Mouse (Mus musculus) limb, embryonic 14.5 days (tissue): ENCODE results near the gene B3galt5. TPM values are rescaled to one million over a fixed set of nuclear protein-coding genes. Genes with fewer than 3 reads are reported as not detected.

Experiments
- ATAC-seq: fragments of 200-750 bp; cut with Nextera tagmentation; 2 replicates; pipeline ENCODE4 v1.8.0; 2017; ENCODE audit warnings: low read depth, moderate number of reproducible peaks, moderate TSS enrichment; ENCODE audit not compliant: low FRiP score
- DNase-seq: peaks from one replicate; pipeline ENCODE4 v3.0.0-alpha.2; 2015; ENCODE audit warnings: low spot score
- H3K27ac ChIP-seq: fragments of 300-500 bp; sonication (generic); replicated peaks from 2 replicates; pipeline ENCODE4 v1.5.1; 2014; ENCODE audit warnings: low read depth, mild to moderate bottlenecking, low read length, moderate library complexity, mixed read lengths
- H3K27me3 ChIP-seq: fragments of 300-500 bp; sonication (generic); 2 replicates; pipeline ENCODE4 v1.6.1; 2014; ENCODE audit warnings: low read length, mixed read lengths; ENCODE audit not compliant: control insufficient read depth, insufficient read depth
- H3K36me3 ChIP-seq: fragments of 300-500 bp; sonication (generic); 2 replicates; pipeline ENCODE4 v1.6.1; 2014; ENCODE audit warnings: mild to moderate bottlenecking, low read length, moderate library complexity, mixed read lengths; ENCODE audit not compliant: control insufficient read depth, insufficient read depth
- H3K4me1 ChIP-seq: fragments of 300-500 bp; sonication (generic); 2 replicates; pipeline ENCODE4 v1.6.1; 2014; ENCODE audit warnings: antibody characterized with exemption, low read length, mixed read lengths; ENCODE audit not compliant: control insufficient read depth, insufficient read depth
- H3K4me2 ChIP-seq: fragments of 300-500 bp; sonication (generic); replicated peaks from 2 replicates; pipeline ENCODE4 v1.6.1; 2014; ENCODE audit warnings: low read depth, mild to moderate bottlenecking, low read length, moderate library complexity; ENCODE audit not compliant: severe bottlenecking
- H3K4me3 ChIP-seq: fragments of 300-500 bp; sonication (generic); replicated peaks from 2 replicates; pipeline ENCODE4 v1.5.1; 2014; ENCODE audit warnings: low read length
- H3K9ac ChIP-seq: fragments of 300-500 bp; sonication (generic); 2 replicates; pipeline ENCODE4 v1.6.1; 2014; ENCODE audit warnings: mild to moderate bottlenecking, low read depth, low read length, moderate library complexity; ENCODE audit not compliant: severe bottlenecking
- H3K9me3 ChIP-seq: fragments of 300-500 bp; sonication (generic); 2 replicates; pipeline ENCODE4 v1.6.1; 2016; ENCODE audit warnings: low read length; ENCODE audit not compliant: control insufficient read depth
- POLR2A ChIP-seq: fragments of 200-500 bp; IDR thresholded peaks from 2 replicates; pipeline ENCODE4 v1.8.0; 2012; ENCODE audit warnings: inconsistent platforms, mild to moderate bottlenecking, moderate library complexity, borderline replicate concordance; ENCODE audit not compliant: insufficient read depth, insufficient read length; ENCODE audit errors: extremely low read depth
- WGBS: fragments of 180-500 bp; shearing (Covaris S2); extraction: QIAGEN DNeasy Blood & Tissue Kit; methylation state at CpG from one replicate; pipeline ENCODE4 v1.1.7; 2014; 5-methylcytosine and 5-hydroxymethylcytosine counted together
- polyA plus RNA-seq, 2 experiments: library from polyadenylated mRNA; depleted of rRNA in 1 of 2; stranded (reverse) in 1 of 2; unstranded in 1 of 2; fragments of >200 nt; fragmentation: Nextera tagmentation in 1 of 2; extraction: Ambion mirVana in 1 of 2; gene quantifications; 2 replicates each; pipeline versions ENCODE4 v1.2.1 to v1.2.3; 2012 to 2014

Gene B3galt5
- polyA plus RNA-seq, 2 experiments, result 0.21 to 0.28 TPM

- TF ChIP-seq POLR2A, result no peak
- Histone ChIP-seq H3K4me2 (no peak overlapping the region), H3K36me3 (no peaks in the 10 kb centered on the region), H3K9ac (0 out of 2 replicates have a peak overlapping the region, but pooled peaks have one; percentile 12), H3K4me1 (peaks cover 15% of the 10 kb centered on the region), H3K27me3 (no peaks in the 10 kb centered on the region), H3K27ac (no peak overlapping the region), H3K9me3 (no peaks in the 10 kb centered on the region), H3K4me3 (no peak overlapping the region)
- 54% methylated on average over 11 of the region's 11 CpGs for WGBS
- ATAC-seq (no peak), DNase-seq (peak; percentile 13)
These were observed 33.9 kb upstream of the B3galt5 start for GRCm38 (mm10) chr16:96201485-96202232.

GRCm38 (mm10) chr16:96209789-96210188 lies 25.8 kb upstream of the B3galt5 start:
- Histone ChIP-seq H3K27ac (no peak overlapping the region), H3K36me3 (no peaks in the 10 kb centered on the region), H3K4me1 (no peaks in the 10 kb centered on the region), H3K9ac (no peak overlapping the region), H3K27me3 (no peaks in the 10 kb centered on the region), H3K4me3 (no peak overlapping the region), H3K9me3 (no peaks in the 10 kb centered on the region), H3K4me2 (no peak overlapping the region)
- ATAC-seq, result no peak
- no peak for TF ChIP-seq POLR2A
- 63% methylated on average over 10 of the region's 10 CpGs for WGBS
- DNase-seq, result no peak

GRCm38 (mm10) chr16:96210856-96211255 lies 24.7 kb upstream of the B3galt5 start:
- Histone ChIP-seq H3K4me1 (no peaks in the 10 kb centered on the region), H3K27ac (no peak overlapping the region), H3K9ac (no peak overlapping the region), H3K4me3 (no peak overlapping the region), H3K4me2 (no peak overlapping the region), H3K9me3 (no peaks in the 10 kb centered on the region), H3K36me3 (no peaks in the 10 kb centered on the region), H3K27me3 (no peaks in the 10 kb centered on the region)
- ATAC-seq (no peak), DNase-seq (no peak)
- TF ChIP-seq POLR2A, result no peak
- 83% methylated on average over 7 of the region's 7 CpGs for WGBS

- Histone ChIP-seq H3K27ac (no peak overlapping the region), H3K9me3 (no peaks in the 10 kb centered on the region), H3K4me1 (no peaks in the 10 kb centered on the region), H3K4me3 (no peak overlapping the region), H3K4me2 (no peak overlapping the region), H3K9ac (no peak overlapping the region), H3K27me3 (no peaks in the 10 kb centered on the region), H3K36me3 (no peaks in the 10 kb centered on the region)
- TF ChIP-seq POLR2A, result no peak
- 95% methylated on average over 4 of the region's 4 CpGs for WGBS
- no peak for ATAC-seq
- no peak for DNase-seq
These were observed 22.6 kb upstream of the B3galt5 start for GRCm38 (mm10) chr16:96213027-96213426.

- Histone ChIP-seq H3K27ac (no peak overlapping the region), H3K9ac (no peak overlapping the region), H3K4me1 (no peaks in the 10 kb centered on the region), H3K4me2 (no peak overlapping the region), H3K27me3 (no peaks in the 10 kb centered on the region), H3K4me3 (no peak overlapping the region), H3K36me3 (no peaks in the 10 kb centered on the region), H3K9me3 (no peaks in the 10 kb centered on the region)
- 82% methylated on average over 5 of the region's 5 CpGs for WGBS
- no peak for TF ChIP-seq POLR2A
- no peak for ATAC-seq
- DNase-seq, result no peak
These were observed 14.1 kb upstream of the B3galt5 start for GRCm38 (mm10) chr16:96221491-96221890.
